Mouse (Mus musculus) left cerebral cortex, postnatal 14 days (tissue): ENCODE data around the gene Accs. TPM values are rescaled to one million over a fixed set of nuclear protein-coding genes. Genes with fewer than 3 reads are reported as not detected.

Experiments used
- total RNA-seq, 2 experiments: library from RNA; stranded (reverse); gene quantifications; 2 replicates each; pipeline ENCODE4 v1.2.3; 2021

Gene Accs
- total RNA-seq, 2 experiments from 2014 or later, result 3.2 to 3.7 TPM

Other genes starting within 250 kb of the Accs start
- 1 to 10 TPM; 1.1 to 1.3 TPM for gene Alx4, start 207.6 kb downstream of the Accs start, total RNA-seq
- gene Ext2, start 27.4 kb downstream of the Accs start, total RNA-seq, result 10 to 100 TPM; 53.6 to 55.7 TPM
- 1 to 10 TPM in 1 of 2 experiments, not detected in 1; 1.2 TPM for gene Accsl, start 19.2 kb upstream of the Accs start, total RNA-seq
- 10 to 100 TPM; 62.3 to 73.1 TPM for gene Gm13889, start 107.3 kb upstream of the Accs start, total RNA-seq
- not detected for gene Gm27027, start 146.4 kb upstream of the Accs start, total RNA-seq
- gene Alkbh3, start 160.9 kb upstream of the Accs start, total RNA-seq, result 10 to 100 TPM; 23.7 to 25.1 TPM